Mouse (Mus musculus): ENCODE results near the gene Foxi2.

- TF ChIP-seq CTCF (IDR thresholded peaks at IDR 0.05; ENCODE audit: borderline replicate concordance, extremely low read depth, insufficient read depth, insufficient read length) (no peak), POLR2A (IDR thresholded peaks at IDR 0.05; ENCODE audit: borderline replicate concordance, extremely low read depth, insufficient read depth, insufficient read length, poor library complexity, severe bottlenecking) (no peak)
Measured at GRCm38 (mm10) chr7:135364606-135365005, 45.5 kb upstream of the Foxi2 start.

All from brain, embryonic 14.5 days (tissue).